Mouse (Mus musculus): ENCODE data around the gene Nme4. TPM values are rescaled to one million over a fixed set of nuclear protein-coding genes. Genes with fewer than 3 reads are reported as not detected.

Gene Nme4
- polyA plus RNA-seq, 1 experiment = 155 TPM

DNA sequence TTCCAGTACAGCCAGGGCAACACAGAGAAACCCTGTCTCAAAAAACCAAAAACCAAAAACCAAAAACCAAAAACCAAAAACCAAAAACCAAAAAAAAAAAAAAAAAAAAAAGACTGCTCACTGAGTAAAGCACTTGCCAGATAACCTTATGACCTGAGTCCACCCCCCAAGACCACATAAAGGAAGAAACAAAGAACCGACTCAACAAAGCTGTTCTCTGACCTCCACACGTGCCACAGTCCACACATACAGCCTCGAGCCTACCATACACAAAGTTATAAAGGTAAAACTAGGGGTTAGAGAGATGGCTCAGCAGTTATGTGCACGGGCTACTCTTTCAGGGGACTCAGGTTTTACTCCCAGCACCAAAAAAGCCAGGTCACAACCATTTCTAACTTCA, 42.7 kb downstream of the Nme4 start:
- no peak for TF ChIP-seq GATA1 (IDR thresholded peaks at IDR 0.05; ENCODE audit: low read length)

- no peak for TF ChIP-seq GATA1 (IDR thresholded peaks at IDR 0.05; ENCODE audit: low read length)
These were observed 43.3 kb downstream of the Nme4 start for GRCm38 (mm10) chr17:26052074-26052473.

GRCm38 (mm10) chr17:26048118-26048517, 47.3 kb downstream of the Nme4 start:
- TF ChIP-seq GATA1 (IDR thresholded peaks at IDR 0.05; ENCODE audit: low read length) = no peak

- TF ChIP-seq GATA1 (IDR thresholded peaks at IDR 0.05; ENCODE audit: low read length) = no peak
These were observed 49.0 kb downstream of the Nme4 start for GRCm38 (mm10) chr17:26046253-26046997.

- TF ChIP-seq GATA1 (IDR thresholded peaks at IDR 0.05; ENCODE audit: low read length) = no peak
These were observed 50.1 kb downstream of the Nme4 start for GRCm38 (mm10) chr17:26045285-26045684.

GRCm38 (mm10) chr17:26043249-26043636, 52.2 kb downstream of the Nme4 start:
- TF ChIP-seq GATA1 (IDR thresholded peaks at IDR 0.05; ENCODE audit: low read length) = no peak

DNA sequence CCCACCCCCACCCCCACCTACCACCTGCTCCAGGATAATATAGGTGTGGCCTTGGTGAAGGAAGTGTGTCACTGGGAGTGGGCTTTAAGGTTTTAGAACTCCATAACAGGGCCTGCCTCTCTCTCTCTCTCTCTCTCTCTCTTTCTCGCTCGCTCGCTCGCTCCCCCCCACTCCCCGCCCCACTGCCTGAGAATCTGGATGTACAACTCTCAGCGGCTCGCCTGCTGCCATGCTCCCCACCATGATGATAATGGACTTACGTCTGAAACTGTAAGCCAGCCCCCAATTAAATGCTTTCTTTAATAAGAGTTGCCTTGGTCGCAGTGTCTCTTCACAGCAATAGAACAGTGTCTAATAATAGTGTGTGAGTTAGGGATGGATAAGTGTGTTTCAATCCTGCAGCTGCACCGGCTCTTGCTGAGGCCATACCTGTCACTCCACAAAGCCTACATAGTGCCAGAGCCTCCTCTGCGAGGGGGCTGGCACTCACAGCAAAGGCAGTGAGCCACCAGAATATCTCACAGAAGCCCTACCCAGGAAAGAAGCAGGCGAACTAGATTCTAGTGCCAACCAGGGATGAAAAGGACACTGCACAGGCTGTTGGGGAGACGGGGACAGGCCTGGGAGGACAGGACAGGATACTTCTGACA, 52.7 kb downstream of the Nme4 start:
- TF ChIP-seq GATA1 (IDR thresholded peaks at IDR 0.05; ENCODE audit: low read length) = no peak

Other genes with a start within 250 kb of the Nme4 start
- 6.9 and 14.5 TPM in 2 replicates for gene Wdr90, start 234.1 kb downstream of the Nme4 start, polyA plus RNA-seq (2012)
- 175 and 225 TPM in 2 replicates for gene Mcrip2, start 226.8 kb downstream of the Nme4 start, polyA plus RNA-seq (2012)
- 67.3 and 82.1 TPM in 2 replicates for gene Mettl26, start 220.5 kb downstream of the Nme4 start, polyA plus RNA-seq (2012)
- 1.6 and 1.9 TPM in 2 replicates for gene Wfikkn1, start 214.7 kb downstream of the Nme4 start, polyA plus RNA-seq (2012)
- gene Rab40c, start 175.9 kb downstream of the Nme4 start, polyA plus RNA-seq (2012) = 12.9 and 13.4 TPM in 2 replicates
- 89.1 and 149 TPM in 2 replicates for gene Pigq, start 150.7 kb downstream of the Nme4 start, polyA plus RNA-seq (2012)
- 0.31 and 0.85 TPM in 2 replicates for gene Nhlrc4, start 150.6 kb downstream of the Nme4 start, polyA plus RNA-seq (2012)
- gene A930017K11Rik, start 143.0 kb downstream of the Nme4 start, polyA plus RNA-seq (2012) = 0.12 and 0.15 TPM in 2 replicates
- 46.6 and 49.5 TPM in 2 replicates for gene Capn15, start 109.8 kb downstream of the Nme4 start, polyA plus RNA-seq (2012)
- 12.7 and 17.0 TPM in 2 replicates for gene Rab11fip3, start 26.0 kb downstream of the Nme4 start, polyA plus RNA-seq (2012)
- gene Decr2, start 5.3 kb downstream of the Nme4 start, polyA plus RNA-seq (2012) = 0.24 and 0.41 TPM in 2 replicates
- 1.8 and 2.1 TPM in 2 replicates for gene Tmem8, start 17.7 kb upstream of the Nme4 start, polyA plus RNA-seq (2012)
- 257 and 305 TPM in 2 replicates for gene Mrpl28, start 27.9 kb upstream of the Nme4 start, polyA plus RNA-seq (2012)
- gene Axin1, start 43.1 kb upstream of the Nme4 start, polyA plus RNA-seq (2012) = 45.3 and 47.1 TPM in 2 replicates
- gene Pdia2, start 103.5 kb upstream of the Nme4 start, polyA plus RNA-seq (2012) = 3.8 and 5.2 TPM in 2 replicates
- gene Rgs11, start 107.3 kb upstream of the Nme4 start, polyA plus RNA-seq (2012) = 8.4 and 8.7 TPM in 2 replicates
- gene Arhgdig, start 112.2 kb upstream of the Nme4 start, polyA plus RNA-seq (2012) = 31.2 and 41.8 TPM in 2 replicates
- 2.9 and 4.5 TPM in 2 replicates for gene Fam234a, start 148.6 kb upstream of the Nme4 start, polyA plus RNA-seq (2012)
- gene Luc7l, start 157.3 kb upstream of the Nme4 start, polyA plus RNA-seq (2012) = 50.6 and 64.4 TPM in 2 replicates

Measured in G1E-ER4 (cell line).